ENCODE assay signal across 8 mouse cellular contexts in genomic region chr17:31637866-31638570, GRCm38 (mm10). TPM values are rescaled to one million over a fixed set of nuclear protein-coding genes. Genes with fewer than 3 reads are reported as not detected.
DNase-seq lines count a peak whose midpoint lies in the region; ATAC-seq lines count a peak whose summit lies in the region.

No protein-coding gene starts in this region.

- peaks cover 58% of the 10 kb centered on the region for H3K27me3 ChIP-seq in liver, embryonic 12.5 days (replicated peaks)
- H3K27me3 ChIP-seq in embryonic facial prominence, embryonic 15.5 days = peaks cover 18% of the 10 kb centered on the region
- peaks cover 13% of the 10 kb centered on the region for H3K27me3 ChIP-seq in heart, embryonic 16.5 days (ENCODE audit: control insufficient read depth, insufficient read depth, low read length)
- H3K27me3 ChIP-seq in neural tube, embryonic 12.5 days (replicated peaks) = peaks cover 31% of the 10 kb centered on the region

- peaks cover 17% of the 10 kb centered on the region for H3K4me1 ChIP-seq in liver, embryonic 12.5 days
- H3K4me1 ChIP-seq in embryonic facial prominence, embryonic 15.5 days = peaks cover 24% of the 10 kb centered on the region
- peaks cover 21% of the 10 kb centered on the region for H3K4me1 ChIP-seq in heart, embryonic 16.5 days (ENCODE audit: control insufficient read depth, insufficient read depth, low read length)
- H3K4me1 ChIP-seq in neural tube, embryonic 12.5 days = peaks cover 17% of the 10 kb centered on the region

- no peaks in the 10 kb centered on the region for H3K9me3 ChIP-seq in liver, embryonic 12.5 days (replicated peaks)
- no peaks in the 10 kb centered on the region for H3K9me3 ChIP-seq in embryonic facial prominence, embryonic 15.5 days (replicated peaks)
- H3K9me3 ChIP-seq in heart, embryonic 16.5 days (replicated peaks; ENCODE audit: control insufficient read depth, low read length) = no peaks in the 10 kb centered on the region
- H3K9me3 ChIP-seq in neural tube, embryonic 12.5 days = no peaks in the 10 kb centered on the region

- H3K36me3 ChIP-seq in liver, embryonic 12.5 days = no peaks in the 10 kb centered on the region
- H3K36me3 ChIP-seq in embryonic facial prominence, embryonic 15.5 days = no peaks in the 10 kb centered on the region
- no peaks in the 10 kb centered on the region for H3K36me3 ChIP-seq in heart, embryonic 16.5 days (ENCODE audit: control insufficient read depth, insufficient read depth)
- no peaks in the 10 kb centered on the region for H3K36me3 ChIP-seq in neural tube, embryonic 12.5 days

- H3K9ac ChIP-seq in liver, embryonic 12.5 days = no peak overlapping the region
- H3K9ac ChIP-seq in embryonic facial prominence, embryonic 15.5 days = no peak overlapping the region
- no peak overlapping the region for H3K9ac ChIP-seq in heart, embryonic 16.5 days (ENCODE audit: low read length)
- 0 out of 2 replicates have a peak overlapping the region, but pooled peaks have one; percentile 3 for H3K9ac ChIP-seq in neural tube, embryonic 12.5 days

- WGBS in liver, embryonic 12.5 days (ENCODE audit: insufficient replicate concordance) = 51% methylated on average over 9 of the region's 9 CpGs
- WGBS in embryonic facial prominence, embryonic 15.5 days = 57% methylated on average over 9 of the region's 9 CpGs
- 53% methylated on average over 9 of the region's 9 CpGs for whole genome bisulfite sequencing in heart, embryonic 16.5 days
- 68% methylated on average over 9 of the region's 9 CpGs for WGBS in neural tube, embryonic 12.5 days

- DNase-seq in liver = no peak
- DNase-seq in left cerebral cortex, adult 11 months (ENCODE audit: low spot score) = peak; percentile 32
- no peak for DNase-seq in thymus, adult 18-20 months

- peak overlapping the region; percentile 75 for H3K4me2 ChIP-seq in liver, embryonic 12.5 days
- H3K4me2 ChIP-seq in embryonic facial prominence, embryonic 15.5 days (replicated peaks) = 0 out of 2 replicates have a peak overlapping the region, but pooled peaks have one; percentile 99
- H3K4me2 ChIP-seq in heart, embryonic 16.5 days (ENCODE audit: low read depth, low read length) = peak overlapping the region; percentile 90; the same call in 1 of the 2 replicates
- peak overlapping the region; percentile 96 for H3K4me2 ChIP-seq in neural tube, embryonic 12.5 days (replicated peaks)

- no peak overlapping the region for H3K27ac ChIP-seq in liver, embryonic 12.5 days
- H3K27ac ChIP-seq in embryonic facial prominence, embryonic 15.5 days (replicated peaks) = 0 out of 2 replicates have a peak overlapping the region, but pooled peaks have one; percentile 7
- H3K27ac ChIP-seq in heart, embryonic 16.5 days (ENCODE audit: low read length) = peak overlapping the region; percentile 31; the same call in 1 of the 2 replicates
- no peak overlapping the region for H3K27ac ChIP-seq in neural tube, embryonic 12.5 days

- no peak overlapping the region for H3K4me3 ChIP-seq in liver, embryonic 12.5 days
- no peak overlapping the region; the same call in 1 of the 2 replicates for H3K4me3 ChIP-seq in embryonic facial prominence, embryonic 15.5 days (replicated peaks)
- H3K4me3 ChIP-seq in heart, embryonic 16.5 days (ENCODE audit: low read length) = no peak overlapping the region
- H3K4me3 ChIP-seq in neural tube, embryonic 12.5 days = no peak overlapping the region

- ATAC-seq in liver, embryonic 12.5 days = no peak
- no peak for ATAC-seq in embryonic facial prominence, embryonic 15.5 days (ENCODE audit: insufficient number of reproducible peaks, low FRiP score, low TSS enrichment, low read depth)
- ATAC-seq in heart, embryonic 16.5 days (replicated peaks; ENCODE audit: extremely low read depth, insufficient read depth, low FRiP score) = no peak
- no peak for ATAC-seq in neural tube, embryonic 12.5 days (ENCODE audit: low FRiP score, low read depth)
- no peak for ATAC-seq in activated CD4-positive, CD25-positive, alpha-beta regulatory T cell, adult 4 months

RNA-seq across cellular contexts. Expression of gene Cbs, which starts 1.0 kb away (rescaled TPM):
- polyA plus RNA-seq in liver, embryonic 12.5 days (2016; fragmentation: Nextera tagmentation; extraction: Ambion mirVana) = 6.3 TPM in 2 replicates
- polyA plus RNA-seq in embryonic facial prominence, embryonic 15.5 days (2015; fragmentation: Nextera tagmentation; extraction: Ambion mirVana) = 5.4 and 5.8 TPM in 2 replicates
- polyA plus RNA-seq in heart, embryonic 16.5 days (2015; fragmentation: Nextera tagmentation; extraction: Ambion mirVana) = 0.82 and 0.88 TPM in 2 replicates
- polyA plus RNA-seq in neural tube, embryonic 12.5 days (2016; fragmentation: Nextera tagmentation; extraction: Ambion mirVana) = 2.9 and 3.3 TPM in 2 replicates
- under 1 TPM in 1 of 2 experiments, not detected in 1; 0.05 TPM for polyA plus RNA-seq in activated CD4-positive, CD25-positive, alpha-beta regulatory T cell, adult 4 months (2017; shearing (Covaris generic))

RNA-seq across cellular contexts. Expression of gene U2af1, which starts 20.7 kb away (rescaled TPM):
- polyA plus RNA-seq in liver, embryonic 12.5 days (2016; fragmentation: Nextera tagmentation; extraction: Ambion mirVana) = 258 and 270 TPM in 2 replicates
- polyA plus RNA-seq in embryonic facial prominence, embryonic 15.5 days (2015; fragmentation: Nextera tagmentation; extraction: Ambion mirVana) = 255 and 272 TPM in 2 replicates
- polyA plus RNA-seq in heart, embryonic 16.5 days (2015; fragmentation: Nextera tagmentation; extraction: Ambion mirVana) = 187 and 204 TPM in 2 replicates
- polyA plus RNA-seq in neural tube, embryonic 12.5 days (2016; fragmentation: Nextera tagmentation; extraction: Ambion mirVana) = 305 and 307 TPM in 2 replicates
- polyA plus RNA-seq in activated CD4-positive, CD25-positive, alpha-beta regulatory T cell, adult 4 months (2017; shearing (Covaris generic)) = 10 to 100 TPM; 60.6 to 77.9 TPM

RNA-seq across cellular contexts. Expression of gene Cryaa, which starts 39.6 kb away (rescaled TPM):
- 0.16 TPM in 1 of 2 replicates, not detected in the other for polyA plus RNA-seq in liver, embryonic 12.5 days (2016; fragmentation: Nextera tagmentation; extraction: Ambion mirVana)
- 9.2 and 14.2 TPM in 2 replicates for polyA plus RNA-seq in embryonic facial prominence, embryonic 15.5 days (2015; fragmentation: Nextera tagmentation; extraction: Ambion mirVana)
- polyA plus RNA-seq in heart, embryonic 16.5 days (2015; fragmentation: Nextera tagmentation; extraction: Ambion mirVana) = 0.21 TPM in 1 of 2 replicates, not detected in the other
- polyA plus RNA-seq in neural tube, embryonic 12.5 days (2016; fragmentation: Nextera tagmentation; extraction: Ambion mirVana) = not detected in 2 replicates
- polyA plus RNA-seq in activated CD4-positive, CD25-positive, alpha-beta regulatory T cell, adult 4 months (2017; shearing (Covaris generic)) = not detected

Comparison
In these comparisons a context has a peak if more than half of its experiments do, and no peak if none do; other contexts are left out.
1. H3K27ac ChIP-seq: peak in embryonic facial prominence, embryonic 15.5 days (single experiment) and heart, embryonic 16.5 days (single experiment); none in liver, embryonic 12.5 days (single experiment) and neural tube, embryonic 12.5 days (single experiment).
2. Peak in every context shown above with its lines, with median percentiles within 50 percentile points of each other: H3K4me2 ChIP-seq.